Mouse (Mus musculus) intestine, postnatal 0 days (tissue): ENCODE data around the gene Pkd1l3. TPM values are rescaled to one million over a fixed set of nuclear protein-coding genes. Genes with fewer than 3 reads are reported as not detected.

Experiments
- ATAC-seq: fragments of 200-750 bp; cut with Nextera tagmentation; 2 replicates; pipeline ENCODE4 v1.8.0; 2017; ENCODE audit warnings: mild to moderate bottlenecking, moderate TSS enrichment, moderate library complexity
- H3K27ac ChIP-seq: fragments of 300-500 bp; sonication (generic); 2 replicates; pipeline ENCODE4 v1.5.1; 2014; ENCODE audit warnings: mild to moderate bottlenecking, low read depth, low read length, moderate library complexity
- H3K27me3 ChIP-seq: fragments of 300-500 bp; sonication (generic); replicated peaks from 2 replicates; pipeline ENCODE4 v1.6.1; 2014; ENCODE audit warnings: low read length, mixed read lengths; ENCODE audit not compliant: control insufficient read depth, insufficient read depth
- H3K36me3 ChIP-seq: fragments of 300-500 bp; sonication (generic); 2 replicates; pipeline ENCODE4 v1.6.1; 2014; ENCODE audit warnings: mild to moderate bottlenecking, moderate library complexity; ENCODE audit not compliant: control insufficient read depth, insufficient read depth
- H3K4me1 ChIP-seq: fragments of 300-500 bp; sonication (generic); replicated peaks from 2 replicates; pipeline ENCODE4 v1.6.1; 2014; ENCODE audit warnings: antibody characterized with exemption, low read length, mixed read lengths; ENCODE audit not compliant: control insufficient read depth, insufficient read depth
- H3K4me2 ChIP-seq: fragments of 300-500 bp; sonication (generic); replicated peaks from 2 replicates; pipeline ENCODE4 v1.6.1; 2014; ENCODE audit warnings: low read depth, mild to moderate bottlenecking, moderate library complexity
- H3K4me3 ChIP-seq: fragments of 300-500 bp; sonication (generic); 2 replicates; pipeline ENCODE4 v1.5.1; 2014; ENCODE audit warnings: low read depth, low read length
- H3K9ac ChIP-seq: fragments of 300-500 bp; sonication (generic); 2 replicates; pipeline ENCODE4 v1.6.1; 2014; ENCODE audit warnings: mild to moderate bottlenecking, low read depth, low read length
- H3K9me3 ChIP-seq: fragments of 300-500 bp; sonication (generic); 2 replicates; pipeline ENCODE4 v1.6.1; 2016; ENCODE audit warnings: mixed run types; ENCODE audit not compliant: control insufficient read depth
- CTCF ChIP-seq: sonication (generic); IDR thresholded peaks from 2 replicates; pipeline ENCODE4 v1.5.1; 2016; ENCODE audit warnings: low read depth, mild to moderate bottlenecking, control low read depth, antibody characterized with exemption, moderate library complexity
- WGBS: fragments of 180-500 bp; shearing (Covaris S2); extraction: QIAGEN DNeasy Blood & Tissue Kit; methylation state at CpG from one replicate; pipeline ENCODE4 v1.1.7; 2014; 5-methylcytosine and 5-hydroxymethylcytosine counted together
- polyA plus RNA-seq: library from polyadenylated mRNA; unstranded; fragments of >200 nt; fragmentation: Nextera tagmentation; extraction: Ambion mirVana; gene quantifications from 2 replicates; pipeline ENCODE4 v1.2.1, GENCODE M21; 2015

Pkd1l3 gene
- polyA plus RNA-seq, 1 experiment from 2014 or later, result not detected

GRCm38 (mm10) chr8:109672656-109673055 is 58.3 kb downstream of the Pkd1l3 start:
- Histone ChIP-seq H3K4me2 (no peak overlapping the region), H3K4me1 (no peaks in the 10 kb centered on the region), H3K27ac (no peak overlapping the region), H3K9ac (no peak overlapping the region), H3K9me3 (no peaks in the 10 kb centered on the region), H3K36me3 (peaks cover 85% of the 10 kb centered on the region), H3K4me3 (no peak overlapping the region), H3K27me3 (no peaks in the 10 kb centered on the region)
- WGBS, result 90% methylated on average over 5 of the region's 5 CpGs
- no peak for ATAC-seq
- no peak for TF ChIP-seq CTCF

GRCm38 (mm10) chr8:109673596-109673995 is 59.3 kb downstream of the Pkd1l3 start:
- Histone ChIP-seq H3K36me3 (peaks cover 87% of the 10 kb centered on the region), H3K27ac (no peak overlapping the region), H3K4me3 (no peak overlapping the region), H3K4me1 (no peaks in the 10 kb centered on the region), H3K27me3 (no peaks in the 10 kb centered on the region), H3K4me2 (no peak overlapping the region), H3K9me3 (no peaks in the 10 kb centered on the region), H3K9ac (no peak overlapping the region)
- WGBS, result 96% methylated on average over 2 of the region's 2 CpGs
- no peak for ATAC-seq
- no peak for TF ChIP-seq CTCF

- Histone ChIP-seq H3K4me2 (no peak overlapping the region), H3K27ac (no peak overlapping the region), H3K4me3 (no peak overlapping the region), H3K9ac (no peak overlapping the region), H3K27me3 (no peaks in the 10 kb centered on the region), H3K9me3 (no peaks in the 10 kb centered on the region), H3K36me3 (peaks cover 95% of the 10 kb centered on the region), H3K4me1 (no peaks in the 10 kb centered on the region)
- ATAC-seq, result no peak
- no peak for TF ChIP-seq CTCF
- 91% methylated on average over 9 of the region's 9 CpGs for WGBS
Measured at GRCm38 (mm10) chr8:109675896-109676643, 61.8 kb downstream of the Pkd1l3 start.

- Histone ChIP-seq H3K9me3 (no peaks in the 10 kb centered on the region), H3K4me3 (no peak overlapping the region), H3K36me3 (peaks cover 60% of the 10 kb centered on the region), H3K4me2 (no peak overlapping the region), H3K9ac (no peak overlapping the region), H3K27me3 (no peaks in the 10 kb centered on the region), H3K4me1 (no peaks in the 10 kb centered on the region), H3K27ac (no peak overlapping the region)
- WGBS, result 57% methylated on average over 3 of the region's 3 CpGs
- no peak for ATAC-seq
- TF ChIP-seq CTCF, result no peak
Measured at GRCm38 (mm10) chr8:109681535-109681934, 67.2 kb downstream of the Pkd1l3 start.

- WGBS, result 87% methylated on average over 5 of the region's 5 CpGs
- Histone ChIP-seq H3K4me2 (no peak overlapping the region), H3K9ac (no peak overlapping the region), H3K27me3 (no peaks in the 10 kb centered on the region), H3K4me3 (no peak overlapping the region), H3K27ac (no peak overlapping the region), H3K9me3 (no peaks in the 10 kb centered on the region), H3K4me1 (no peaks in the 10 kb centered on the region), H3K36me3 (peaks cover 54% of the 10 kb centered on the region)
- no peak for ATAC-seq
- no peak for TF ChIP-seq CTCF
Measured at GRCm38 (mm10) chr8:109682120-109682519, 67.8 kb downstream of the Pkd1l3 start.

- Histone ChIP-seq H3K9ac (no peak overlapping the region), H3K27me3 (no peaks in the 10 kb centered on the region), H3K9me3 (no peaks in the 10 kb centered on the region), H3K4me1 (peaks cover 8% of the 10 kb centered on the region; the same call in 1 of the 2 replicates), H3K27ac (no peak overlapping the region), H3K4me2 (no peak overlapping the region), H3K4me3 (no peak overlapping the region), H3K36me3 (peaks cover 13% of the 10 kb centered on the region)
- ATAC-seq, result no peak
- 89% methylated on average over 5 of the region's 5 CpGs for WGBS
- no peak for TF ChIP-seq CTCF
Measured at GRCm38 (mm10) chr8:109687248-109687647, 72.9 kb downstream of the Pkd1l3 start.
